Mouse (Mus musculus): Measurements from ENCODE around the gene Foxn2.
"Not testable (repeated sequence)": the region's sequence is repeated elsewhere in the genome, so short reads cannot be mapped to it uniquely, and the experiment has no call there.

The Foxn2 gene

GRCm38 (mm10) chr17:88441001-88441431 is 505 bp downstream of the Foxn2 start:
- DNase-seq (ENCODE audit: extremely low read depth, low read depth, low spot score) = no peak

- no peak for DNase-seq (ENCODE audit: extremely low read depth, low read depth, low spot score)
Measured at GRCm38 (mm10) chr17:88441432-88442174, 1.1 kb downstream of the Foxn2 start.

DNA sequence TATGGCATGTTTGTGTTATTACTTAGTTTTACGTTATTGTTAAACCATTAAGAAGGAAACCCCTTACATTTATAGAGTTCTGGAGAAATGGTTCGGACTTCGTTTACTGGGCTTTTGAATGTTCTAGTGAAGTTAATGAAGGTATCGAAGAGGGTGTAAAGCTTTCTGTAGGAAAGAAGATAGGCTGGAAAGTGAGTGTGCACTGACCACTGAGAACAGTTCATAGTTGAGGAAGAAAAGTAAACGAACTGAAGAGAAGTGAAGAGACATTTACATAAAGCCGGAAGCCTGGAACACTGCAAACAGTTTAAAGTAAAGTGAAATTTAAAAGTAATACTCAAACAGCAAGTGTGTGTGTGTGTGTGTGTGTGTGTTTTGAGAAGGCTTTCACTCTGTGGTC is 2.1 kb downstream of the Foxn2 start:
- no peak for DNase-seq (ENCODE audit: extremely low read depth, low read depth, low spot score)

- DNase-seq (ENCODE audit: extremely low read depth, low read depth, low spot score) = no peak
Measured at GRCm38 (mm10) chr17:88443186-88443585, 2.7 kb downstream of the Foxn2 start.

GRCm38 (mm10) chr17:88458079-88458478 is 17.6 kb downstream of the Foxn2 start:
- no peak for DNase-seq (ENCODE audit: extremely low read depth, low read depth, low spot score)

GRCm38 (mm10) chr17:88459516-88459915 is 19.0 kb downstream of the Foxn2 start:
- no peak for DNase-seq (ENCODE audit: extremely low read depth, low read depth, low spot score)

DNA sequence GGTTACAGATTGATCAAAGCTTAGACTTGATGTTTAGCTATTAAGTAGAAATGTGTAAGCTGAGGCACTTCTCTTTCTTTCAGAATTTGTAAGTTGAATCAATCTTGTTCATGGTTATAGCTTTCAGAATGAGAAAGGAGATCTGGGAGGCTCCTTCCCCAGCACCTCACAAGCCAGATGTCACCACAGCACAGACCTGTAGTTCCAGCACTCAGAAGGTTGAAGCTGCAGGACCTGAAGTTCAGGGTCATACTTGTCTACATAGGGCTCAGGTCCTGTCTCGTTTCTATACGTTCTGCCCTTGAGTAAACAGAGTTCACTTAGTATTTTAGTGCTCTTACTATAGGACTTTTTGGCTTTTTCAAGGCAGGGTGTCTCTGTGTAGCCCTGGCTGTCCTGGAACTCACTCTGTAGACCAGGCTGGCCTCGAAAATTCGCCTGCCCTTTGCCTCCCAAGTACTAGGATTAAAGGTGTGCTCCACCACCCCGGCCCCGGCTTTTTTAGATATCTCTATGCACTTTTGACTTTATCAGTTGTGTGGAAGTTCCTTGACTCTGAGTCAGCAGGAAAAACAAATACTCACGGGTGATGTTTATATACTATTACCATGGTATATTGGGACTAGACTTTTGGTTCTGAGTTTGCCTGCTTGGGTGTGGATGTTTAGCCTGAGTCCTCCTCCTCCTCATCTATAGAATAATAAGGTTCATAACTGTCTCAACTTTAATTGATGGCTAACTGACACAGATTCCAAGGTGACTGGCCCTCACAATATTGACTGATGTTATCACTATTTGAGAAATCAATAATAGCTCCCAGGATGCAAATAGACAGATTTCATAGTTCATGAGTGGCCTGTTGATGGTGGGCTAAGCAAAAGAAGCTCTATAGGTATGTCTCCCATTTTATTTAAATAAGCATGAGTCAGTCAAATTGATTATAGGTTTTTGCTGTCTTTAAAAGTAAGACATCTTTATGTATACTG is 19.7 kb downstream of the Foxn2 start:
- DNase-seq (ENCODE audit: extremely low read depth, low read depth, low spot score) = no peak

DNA sequence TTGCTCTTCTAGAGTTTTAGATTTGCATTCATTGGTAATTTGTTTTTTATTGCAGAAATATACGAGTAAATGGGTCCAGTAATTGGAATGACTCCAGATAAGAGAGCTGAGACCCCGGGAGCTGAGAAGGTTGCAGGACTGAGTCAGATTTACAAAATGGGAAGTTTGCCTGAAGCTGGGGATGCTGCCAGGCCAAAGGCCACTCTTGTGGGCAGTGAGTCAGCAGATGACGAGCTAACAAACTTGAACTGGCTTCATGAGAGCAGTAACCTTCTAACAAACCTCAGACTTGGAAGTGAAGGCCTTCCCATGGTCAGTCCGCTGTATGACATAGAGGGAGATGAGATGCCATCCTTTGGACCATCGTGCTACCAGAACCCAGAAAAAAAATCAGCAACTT is 22.1 kb downstream of the Foxn2 start:
- no peak for DNase-seq (ENCODE audit: extremely low read depth, low read depth, low spot score)

GRCm38 (mm10) chr17:88466591-88466990 is 26.1 kb downstream of the Foxn2 start:
- no peak for DNase-seq (ENCODE audit: extremely low read depth, low read depth, low spot score)

GRCm38 (mm10) chr17:88467696-88468095 is 27.2 kb downstream of the Foxn2 start:
- DNase-seq (ENCODE audit: extremely low read depth, low read depth, low spot score) = no peak

- DNase-seq (ENCODE audit: extremely low read depth, low read depth, low spot score) = not testable (repeated sequence)
Measured at GRCm38 (mm10) chr17:88468655-88469398, 28.3 kb downstream of the Foxn2 start.

GRCm38 (mm10) chr17:88473766-88474165 is 33.3 kb downstream of the Foxn2 start:
- no peak for DNase-seq (ENCODE audit: extremely low read depth, low read depth, low spot score)

DNA sequence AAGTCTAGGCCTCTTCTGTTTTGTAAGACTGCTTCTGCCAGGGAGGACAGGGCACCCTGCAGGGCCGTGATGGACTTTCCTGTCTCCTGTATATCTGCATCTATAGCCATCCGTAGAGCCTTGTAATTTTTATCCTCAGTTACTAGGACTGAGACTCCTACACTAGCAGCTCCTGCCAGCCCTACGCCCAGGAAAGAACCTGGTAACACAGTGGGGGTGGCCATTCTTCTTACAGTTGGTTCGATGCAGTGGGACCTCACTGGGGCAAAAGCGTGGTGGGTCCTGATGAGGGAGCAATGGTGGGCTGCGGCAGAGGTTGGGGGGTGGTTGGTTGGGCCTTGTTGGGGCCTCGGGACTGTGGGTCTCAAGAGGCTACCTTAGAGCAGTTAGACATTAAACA is 36.7 kb downstream of the Foxn2 start:
- DNase-seq (ENCODE audit: extremely low read depth, low read depth, low spot score) = no peak

- no peak for DNase-seq (ENCODE audit: extremely low read depth, low read depth, low spot score)
Measured at GRCm38 (mm10) chr17:88477699-88478098, 37.2 kb downstream of the Foxn2 start.

GRCm38 (mm10) chr17:88479040-88479439 is 38.5 kb downstream of the Foxn2 start:
- DNase-seq (ENCODE audit: extremely low read depth, low read depth, low spot score) = no peak

- no peak for DNase-seq (ENCODE audit: extremely low read depth, low read depth, low spot score)
Measured at GRCm38 (mm10) chr17:88480369-88480768, 39.9 kb downstream of the Foxn2 start.

GRCm38 (mm10) chr17:88481062-88481461 is 40.6 kb downstream of the Foxn2 start:
- no peak for DNase-seq (ENCODE audit: extremely low read depth, low read depth, low spot score)

DNA sequence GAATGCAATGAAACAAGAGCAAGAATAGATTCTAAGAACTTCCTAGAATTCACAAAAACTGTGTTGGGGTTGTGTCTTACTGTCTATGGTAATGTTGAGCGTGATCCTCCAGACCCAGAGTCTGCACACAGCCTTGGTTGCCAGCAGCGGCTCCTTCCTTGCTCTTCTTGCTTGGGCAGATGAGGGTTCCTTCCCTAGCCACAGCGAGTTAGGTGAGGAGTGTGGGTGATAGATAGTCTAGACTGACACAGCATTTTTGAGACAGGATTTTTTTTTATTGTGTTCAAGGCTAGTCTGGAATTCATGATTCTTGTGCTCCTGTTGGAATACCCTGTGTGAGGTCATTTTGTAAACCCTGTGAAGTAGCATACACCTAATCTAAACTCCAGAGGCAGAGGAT is 41.1 kb downstream of the Foxn2 start:
- DNase-seq (ENCODE audit: extremely low read depth, low read depth, low spot score) = no peak

DNA sequence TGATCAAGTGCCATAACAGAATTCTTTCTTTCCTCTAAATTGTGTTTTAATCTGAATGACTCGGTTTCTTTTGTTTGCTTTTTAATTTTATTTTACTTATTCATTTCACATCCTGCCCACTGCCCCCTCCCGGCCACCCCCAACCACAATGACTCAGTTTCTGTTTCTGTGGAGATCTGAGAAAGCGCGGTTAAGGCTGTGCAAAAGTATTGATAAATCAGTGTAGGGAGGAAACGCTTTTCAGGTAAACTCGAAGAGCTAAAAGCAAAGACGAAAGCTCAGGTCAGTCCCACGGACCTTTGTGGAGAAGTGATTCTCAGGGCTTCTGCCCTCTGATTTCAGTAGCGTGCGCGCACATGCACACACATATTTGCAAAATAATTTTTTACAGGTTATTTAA is 44.0 kb downstream of the Foxn2 start:
- no peak for DNase-seq (ENCODE audit: extremely low read depth, low read depth, low spot score)

DNA sequence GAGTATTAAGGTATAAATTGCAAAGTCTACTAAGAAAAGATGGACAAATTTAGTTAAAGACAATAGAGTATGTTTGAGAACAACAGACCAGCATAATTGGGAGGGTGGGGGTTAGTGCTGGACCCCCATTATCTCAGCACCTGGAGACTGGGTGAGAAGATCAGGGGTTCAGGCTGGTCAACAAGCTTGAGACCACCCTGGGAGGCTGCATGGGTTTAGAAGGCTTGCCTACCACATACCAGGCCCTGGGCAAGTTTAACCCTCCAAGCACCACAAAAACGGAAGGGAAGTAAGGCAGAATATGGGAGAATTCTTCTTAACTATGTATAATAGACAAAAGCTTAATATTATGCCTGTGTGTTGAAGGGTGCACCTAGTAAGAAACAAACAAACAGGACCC is 44.4 kb downstream of the Foxn2 start:
- no peak for DNase-seq (ENCODE audit: extremely low read depth, low read depth, low spot score)

DNA sequence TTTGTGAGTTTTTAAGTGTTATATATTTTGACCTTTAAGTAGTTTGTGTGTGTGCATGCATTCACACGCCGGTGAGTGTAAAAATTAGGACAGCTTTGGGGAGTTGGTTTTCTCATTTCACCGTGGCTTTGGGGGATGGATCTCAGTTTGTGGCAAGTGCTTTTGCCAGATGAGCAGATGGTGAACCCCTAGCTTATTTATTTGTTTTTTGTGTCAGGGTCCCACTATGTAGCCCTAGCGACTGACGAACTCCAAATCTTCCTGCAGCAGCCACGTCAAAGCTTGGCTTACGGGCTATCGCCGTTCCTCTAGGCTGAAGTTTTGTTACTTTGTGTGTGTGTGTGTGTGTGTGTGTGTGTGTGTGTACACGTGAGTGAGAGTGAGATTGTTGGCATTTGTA is 50.0 kb downstream of the Foxn2 start:
- no peak for DNase-seq (ENCODE audit: extremely low read depth, low read depth, low spot score)

Measured in fat pad, adult 2 months (tissue).